Mouse (Mus musculus) CH12.LX (cell line): ENCODE measurements at regions not wholly inside any gene's neighbourhood (a gene's known extent, or its start where the extent isn't known, plus 50 kb on each side); places are given as distances from the start of the nearest gene placed in this dataset.

Source experiments
- DNase-seq: peaks from one replicate; pipeline ENCODE4 v3.0.0-alpha.2; 2013; ENCODE audit errors: extremely low read depth
- H3K27ac ChIP-seq: 2 replicates; pipeline ENCODE4 v1.5.1; 2012; ENCODE audit warnings: low read depth, mild to moderate bottlenecking, control low read depth, moderate library complexity; ENCODE audit not compliant: insufficient read depth
- H3K27me3 ChIP-seq: replicated peaks from 2 replicates; pipeline ENCODE3; 2012; ENCODE audit warnings: inconsistent platforms
- H3K36me3 ChIP-seq, 2 experiments: replicated peaks in 1 of 2; 2 replicates each; pipeline versions ENCODE3 to v1.6.1; 2012; ENCODE audit warnings: inconsistent platforms in 1 of 2, low read length in 1 of 2, mild to moderate bottlenecking in 1 of 2, mixed read lengths in 1 of 2, moderate library complexity in 1 of 2; ENCODE audit not compliant: control insufficient read depth in 1 of 2, insufficient read depth in 1 of 2
- H3K4me1 ChIP-seq, 2 experiments: 2 replicates each; pipeline ENCODE4 v1.6.1; 2012; ENCODE audit warnings: inconsistent platforms in 1 of 2, moderate library complexity in 1 of 2; ENCODE audit not compliant: insufficient read depth in 2 of 2, control insufficient read depth in 1 of 2
- H3K4me2 ChIP-seq: 2 replicates; pipeline ENCODE4 v1.6.1; 2012; ENCODE audit warnings: low read depth, mild to moderate bottlenecking, control low read depth; ENCODE audit not compliant: poor library complexity, insufficient read depth, severe bottlenecking
- H3K4me3 ChIP-seq, 3 experiments: fragments of 150-350 bp in 1 of 3; sonication (generic) in 1 of 3; replicated peaks in 1 of 3; 2 replicates each; pipeline versions ENCODE3 to v1.5.1; 2011 to 2012; ENCODE audit warnings: low read depth in 2 of 3, low read length in 2 of 3, mild to moderate bottlenecking in 2 of 3, moderate library complexity in 2 of 3, control low read depth in 1 of 3, improper control_type of control experiment in 1 of 3, inconsistent platforms in 1 of 3, mixed read lengths in 1 of 3; ENCODE audit not compliant: poor library complexity in 1 of 3
- H3K79me2 ChIP-seq: replicated peaks from 2 replicates; pipeline ENCODE4 v1.6.1; 2012; ENCODE audit warnings: mild to moderate bottlenecking, moderate library complexity; ENCODE audit not compliant: control insufficient read depth, poor library complexity, insufficient read depth, severe bottlenecking; ENCODE audit errors: extremely low read depth
- H3K9ac ChIP-seq: 2 replicates; pipeline ENCODE4 v1.6.1; 2012; ENCODE audit warnings: low read depth, mild to moderate bottlenecking, control low read depth, moderate library complexity; ENCODE audit not compliant: insufficient read depth
- H3K9me3 ChIP-seq: replicated peaks from 2 replicates; pipeline ENCODE3; 2012; ENCODE audit warnings: low read length, inconsistent platforms, mixed read lengths
- BHLHE40 ChIP-seq: IDR thresholded peaks from 2 replicates; pipeline ENCODE4 v1.6.1; 2011; ENCODE audit warnings: mild to moderate bottlenecking, low read depth, low read length, improper control_type of control experiment
- CHD2 ChIP-seq: IDR thresholded peaks from 2 replicates; pipeline ENCODE4 v1.6.1; 2011; ENCODE audit warnings: low read length, improper control_type of control experiment
- E2F4 ChIP-seq: IDR thresholded peaks from 2 replicates; pipeline ENCODE4 v1.6.1; 2011; ENCODE audit warnings: low read depth, low read length, improper control_type of control experiment; ENCODE audit not compliant: insufficient replicate concordance
- EP300 ChIP-seq: IDR thresholded peaks from 2 replicates; pipeline ENCODE4 v1.6.1; 2011; ENCODE audit warnings: low read length, improper control_type of control experiment
- ETS1 ChIP-seq: conservative IDR thresholded peaks from 2 replicates; pipeline ENCODE4 v1.6.1; 2012; ENCODE audit warnings: low read depth, mild to moderate bottlenecking, inconsistent platforms, low read length, improper control_type of control experiment, moderate library complexity
- GABPA ChIP-seq: IDR thresholded peaks from 2 replicates; pipeline ENCODE4 v1.6.1; 2012; ENCODE audit warnings: low read depth, low read length, improper control_type of control experiment, inconsistent platforms; ENCODE audit not compliant: insufficient replicate concordance
- HCFC1 ChIP-seq: IDR thresholded peaks from 2 replicates; pipeline ENCODE4 v1.6.1; 2012; ENCODE audit warnings: low read depth, mild to moderate bottlenecking, inconsistent platforms, low read length, improper control_type of control experiment
- JUND ChIP-seq: conservative IDR thresholded peaks from 2 replicates; pipeline ENCODE4 v1.6.1; 2011; ENCODE audit warnings: low read depth, low read length, improper control_type of control experiment
- KAT2A ChIP-seq: IDR thresholded peaks from 2 replicates; pipeline ENCODE4 v1.6.1; 2012; ENCODE audit warnings: low read length, improper control_type of control experiment, inconsistent platforms; ENCODE audit not compliant: insufficient replicate concordance
- MAFK ChIP-seq: IDR thresholded peaks from 2 replicates; pipeline ENCODE4 v1.6.1; 2011; ENCODE audit warnings: low read length, improper control_type of control experiment; ENCODE audit not compliant: insufficient replicate concordance
- MAZ ChIP-seq: IDR thresholded peaks from 2 replicates; pipeline ENCODE4 v1.6.1; 2012; ENCODE audit warnings: low read depth, mild to moderate bottlenecking, inconsistent platforms, low read length, improper control_type of control experiment, moderate library complexity
- MEF2A ChIP-seq: IDR thresholded peaks from 2 replicates; pipeline ENCODE4 v1.6.1; 2014; ENCODE audit warnings: low read depth, mild to moderate bottlenecking, inconsistent platforms, low read length, improper control_type of control experiment, borderline replicate concordance
- PAX5 ChIP-seq: IDR thresholded peaks from 2 replicates; pipeline ENCODE4 v1.6.1; 2012; ENCODE audit warnings: low read length, inconsistent platforms, mixed read lengths
- POLR2A ChIP-seq: IDR thresholded peaks from 2 replicates; pipeline ENCODE4 v1.6.1; 2011; ENCODE audit warnings: low read depth, mild to moderate bottlenecking, improper control_type of control experiment, low read length
- POLR2AphosphoS2 ChIP-seq: IDR thresholded peaks from 2 replicates; pipeline ENCODE4 v1.6.1; 2011; ENCODE audit warnings: low read depth, low read length, improper control_type of control experiment
- SIN3A ChIP-seq: IDR thresholded peaks from 2 replicates; pipeline ENCODE4 v1.6.1; 2012; ENCODE audit warnings: low read length, improper control_type of control experiment, inconsistent platforms
- SMC3 ChIP-seq: IDR thresholded peaks from 2 replicates; pipeline ENCODE4 v1.6.1; 2011; ENCODE audit warnings: low read depth, low read length, improper control_type of control experiment
- TBP ChIP-seq: conservative IDR thresholded peaks from 2 replicates; pipeline ENCODE4 v1.6.1; 2011; ENCODE audit warnings: low read depth, low read length, improper control_type of control experiment
- TCF12 ChIP-seq: IDR thresholded peaks from 2 replicates; pipeline ENCODE4 v1.6.1; 2014; ENCODE audit warnings: low read depth, mild to moderate bottlenecking, inconsistent platforms, low read length, improper control_type of control experiment
- UBTF ChIP-seq: IDR thresholded peaks from 2 replicates; pipeline ENCODE4 v1.6.1; 2012; ENCODE audit warnings: low read depth, mild to moderate bottlenecking, inconsistent platforms, low read length, improper control_type of control experiment, moderate library complexity
- USF1 ChIP-seq: IDR thresholded peaks from 2 replicates; pipeline ENCODE4 v1.6.1; 2014; ENCODE audit warnings: low read depth, mild to moderate bottlenecking, inconsistent platforms, low read length, improper control_type of control experiment
- USF2 ChIP-seq: conservative IDR thresholded peaks from 2 replicates; pipeline ENCODE4 v1.6.1; 2011; ENCODE audit warnings: low read depth, low read length, improper control_type of control experiment
- ZC3H11A ChIP-seq: IDR thresholded peaks from 2 replicates; pipeline ENCODE4 v1.6.1; 2012; ENCODE audit warnings: low read depth, mild to moderate bottlenecking, inconsistent platforms, low read length, improper control_type of control experiment
- ZMIZ1 ChIP-seq: IDR thresholded peaks from 2 replicates; pipeline ENCODE4 v1.6.1; 2012; ENCODE audit warnings: low read depth, mild to moderate bottlenecking, inconsistent platforms, low read length, improper control_type of control experiment
- ZNF384 ChIP-seq: IDR thresholded peaks from 2 replicates; pipeline ENCODE4 v1.6.1; 2012; ENCODE audit warnings: low read depth, low read length, improper control_type of control experiment, inconsistent platforms
- dilution Hi-C: fragments of 300-500 bp; cut with MboI; formaldehyde crosslinking; loops from 2 replicates; pipeline ENCODE4 v1.14.3; 2020; ENCODE audit warnings: low sequenced_read_pairs; ENCODE audit not compliant: extremely low pct_unique_long_range_greater_than_20kb, extremely low pct_ligation_motif_present
- in situ Hi-C: fragments of 300-500 bp; cut with MboI; formaldehyde crosslinking; loops from 3 replicates; pipeline ENCODE4 v1.14.3; 2019; ENCODE audit warnings: low sequenced_read_pairs, low pct_ligation_motif_present, low pct_unique_long_range_greater_than_20kb, mixed read lengths

- no peak for TF ChIP-seq HCFC1
- TF ChIP-seq MAZ = no peak
- TF ChIP-seq UBTF = no peak
- no peak for TF ChIP-seq JUND
- no peak for TF ChIP-seq E2F4
- TF ChIP-seq TCF12 = no peak
- no peak for TF ChIP-seq EP300
- no peak for TF ChIP-seq TBP
- no peak for TF ChIP-seq CHD2
- no peak for TF ChIP-seq ZMIZ1
- TF ChIP-seq GABPA = no peak
- TF ChIP-seq USF2 = no peak
- no peak for TF ChIP-seq MAFK
- TF ChIP-seq ZC3H11A = no peak
- in situ Hi-C loops (no loop called here), dilution Hi-C loops (no loop called here)
- DNase-seq = no peak
- Histone ChIP-seq H3K9ac (no peak overlapping the region), H3K9me3 (peaks cover 6% of the 10 kb centered on the region), H3K4me3 (no peak overlapping the region), H3K4me2 (no peak overlapping the region), H3K27me3 (no peaks in the 10 kb centered on the region), H3K27ac (no peak overlapping the region), H3K36me3 (no peaks in the 10 kb centered on the region), H3K79me2 (no peaks in the 10 kb centered on the region), H3K4me1 (no peaks in the 10 kb centered on the region)
Observed at GRCm38 (mm10) chr1:90475060-90475813, 127.5 kb upstream of the Cops8 start.

- in situ Hi-C loops = no loop called here
- dilution Hi-C loops = no loop called here
- DNase-seq = no peak
Observed at GRCm38 (mm10) chr1:90476556-90477243, 126.1 kb upstream of the Cops8 start.

More at GRCm38 (mm10) chr1:90476556-90477243, 126.1 kb upstream of the Cops8 start:
- Histone ChIP-seq H3K79me2 (no peaks in the 10 kb centered on the region), H3K9me3 (peaks cover 6% of the 10 kb centered on the region), H3K36me3 (no peaks in the 10 kb centered on the region), H3K4me2 (no peak overlapping the region), H3K4me3 (no peak overlapping the region), H3K27me3 (no peaks in the 10 kb centered on the region), H3K9ac (no peak overlapping the region), H3K27ac (no peak overlapping the region), H3K4me1 (no peaks in the 10 kb centered on the region)
- TF ChIP-seq ZC3H11A (no peak), SMC3 (no peak), POLR2A (no peak), ETS1 (no peak), PAX5 (no peak), USF1 (no peak), SIN3A (no peak), BHLHE40 (no peak), TBP (no peak), USF2 (no peak), MEF2A (no peak), ZNF384 (no peak), EP300 (no peak), MAZ (no peak), KAT2A (no peak), POLR2AphosphoS2 (no peak)
